Mouse (Mus musculus) forebrain, postnatal 0 days (tissue): ENCODE data around the gene Hoxb5. TPM values are rescaled to one million over a fixed set of nuclear protein-coding genes. Genes with fewer than 3 reads are reported as not detected.
A peak's percentile ranks its signal among the peaks of the same experiment; 100 is the strongest.

Experiments
- ATAC-seq: fragments of 200-750 bp; cut with Nextera tagmentation; 2 replicates; pipeline ENCODE4 v1.8.0; 2017; ENCODE audit warnings: mild to moderate bottlenecking, moderate library complexity
- DNase-seq: peaks from one replicate; pipeline ENCODE4 v3.0.0-alpha.2; 2015
- H3K27ac ChIP-seq: fragments of 300-500 bp; sonication (generic); 2 replicates; pipeline ENCODE4 v1.5.1; 2014; ENCODE audit warnings: low read depth, mild to moderate bottlenecking, antibody characterized with exemption, low read length, moderate library complexity, mixed read lengths
- H3K27me3 ChIP-seq: fragments of 300-500 bp; sonication (generic); 2 replicates; pipeline ENCODE4 v1.6.1; 2014; ENCODE audit warnings: mild to moderate bottlenecking, low read length, mixed read lengths; ENCODE audit not compliant: insufficient read depth
- H3K36me3 ChIP-seq: fragments of 300-500 bp; sonication (generic); 2 replicates; pipeline ENCODE4 v1.6.1; 2014; ENCODE audit warnings: mild to moderate bottlenecking, moderate library complexity; ENCODE audit not compliant: insufficient read depth
- H3K4me1 ChIP-seq: fragments of 300-500 bp; sonication (generic); 2 replicates; pipeline ENCODE4 v1.6.1; 2014; ENCODE audit warnings: antibody characterized with exemption; ENCODE audit not compliant: insufficient read depth
- H3K4me2 ChIP-seq: fragments of 300-500 bp; sonication (generic); 2 replicates; pipeline ENCODE4 v1.6.1; 2014; ENCODE audit warnings: low read depth, mild to moderate bottlenecking, moderate library complexity
- H3K4me3 ChIP-seq: fragments of 300-500 bp; sonication (generic); 2 replicates; pipeline ENCODE4 v1.5.1; 2014; ENCODE audit warnings: low read depth, low read length, mixed read lengths
- H3K9ac ChIP-seq: fragments of 300-500 bp; sonication (generic); 2 replicates; pipeline ENCODE4 v1.6.1; 2014; ENCODE audit warnings: mild to moderate bottlenecking
- H3K9me3 ChIP-seq: fragments of 300-500 bp; sonication (generic); 2 replicates; pipeline ENCODE4 v1.6.1; 2016; ENCODE audit warnings: low read length
- CTCF ChIP-seq: sonication (generic); IDR thresholded peaks from 2 replicates; pipeline ENCODE4 v1.5.1; 2016; ENCODE audit warnings: antibody characterized with exemption, control low read depth, low read depth
- WGBS: fragments of 180-500 bp; shearing (Covaris S2); extraction: QIAGEN DNeasy Blood & Tissue Kit; methylation state at CpG from one replicate; pipeline ENCODE4 v1.1.7; 2014; 5-methylcytosine and 5-hydroxymethylcytosine counted together
- polyA plus RNA-seq: library from polyadenylated mRNA; unstranded; fragments of >200 nt; fragmentation: Nextera tagmentation; extraction: Ambion mirVana; gene quantifications from 2 replicates; pipeline ENCODE4 v1.2.1, GENCODE M21; 2015
- total RNA-seq: library from RNA; depleted of rRNA; stranded (reverse); fragments of >200 nt; gene quantifications from 2 replicates; pipeline ENCODE4 v1.2.3, GENCODE M21; 2014

Gene Hoxb5
- total and polyA plus RNA-seq, 2 experiments from 2014 or later, result not detected

- Histone ChIP-seq H3K36me3 (no peaks in the 10 kb centered on the region), H3K9me3 (no peaks in the 10 kb centered on the region), H3K27ac (no peak overlapping the region), H3K27me3 (peaks cover 98% of the 10 kb centered on the region), H3K4me3 (no peak overlapping the region), H3K9ac (no peak overlapping the region), H3K4me2 (no peak overlapping the region), H3K4me1 (no peaks in the 10 kb centered on the region)
- TF ChIP-seq CTCF, result no peak
- under 1% methylated on average over 54 of the region's 58 CpGs for WGBS
- DNase-seq (no peak), ATAC-seq (no peak)
These were observed 30.9 kb upstream of the Hoxb5 start for GRCm38 (mm10) chr11:96272024-96272921.

DNA sequence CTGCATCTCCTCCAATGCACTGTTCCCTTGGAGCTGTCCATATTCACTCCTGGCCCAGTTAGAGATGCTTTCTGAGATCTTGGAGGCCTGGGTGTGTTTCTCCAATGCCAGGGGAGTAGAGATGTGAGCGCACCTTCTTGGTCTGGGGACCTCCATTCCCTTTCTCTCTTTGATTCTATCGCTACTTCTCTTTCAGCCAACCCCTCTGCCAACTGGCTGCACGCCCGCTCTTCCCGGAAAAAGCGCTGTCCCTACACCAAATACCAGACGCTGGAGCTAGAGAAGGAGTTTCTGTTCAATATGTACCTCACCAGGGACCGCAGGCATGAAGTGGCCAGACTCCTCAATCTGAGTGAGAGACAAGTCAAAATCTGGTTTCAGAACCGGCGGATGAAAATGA, 28.7 kb upstream of the Hoxb5 start:
- peaks cover 98% of the 10 kb centered on the region for H3K27me3 ChIP-seq
- no peak overlapping the region for H3K4me3 ChIP-seq
- H3K27ac ChIP-seq, result no peak overlapping the region
- no peak overlapping the region for H3K4me2 ChIP-seq
- no peaks in the 10 kb centered on the region for H3K4me1 ChIP-seq
- H3K36me3 ChIP-seq, result no peaks in the 10 kb centered on the region
- no peak for TF ChIP-seq CTCF
- WGBS, result 2% methylated on average over 10 of the region's 10 CpGs
- H3K9me3 ChIP-seq, result no peaks in the 10 kb centered on the region
- H3K9ac ChIP-seq, result no peak overlapping the region
- no peak for ATAC-seq
- DNase-seq, result no peak

DNA sequence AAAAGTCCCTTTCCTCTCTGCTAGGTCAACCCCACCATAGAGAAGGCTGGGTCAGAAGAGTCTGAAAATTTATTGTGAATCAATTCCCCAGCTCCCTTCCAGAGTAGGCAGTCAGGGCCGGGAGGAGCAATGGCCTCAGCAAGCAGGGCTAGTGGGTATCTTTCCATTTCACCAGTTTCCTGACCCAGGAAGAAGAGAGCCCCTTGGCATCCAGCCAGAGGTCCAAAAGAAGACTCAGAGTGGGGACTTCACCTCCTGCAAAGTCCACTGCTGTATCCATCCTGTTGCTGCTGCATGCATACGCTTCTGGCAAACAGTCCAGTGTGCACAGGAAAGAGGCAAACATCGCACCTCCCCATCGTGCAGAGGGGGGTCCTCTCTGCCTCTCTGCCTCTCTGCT, 27.2 kb upstream of the Hoxb5 start:
- H3K4me1 ChIP-seq, result no peaks in the 10 kb centered on the region
- H3K9me3 ChIP-seq, result no peaks in the 10 kb centered on the region
- H3K4me3 ChIP-seq, result no peak overlapping the region
- no peak overlapping the region for H3K9ac ChIP-seq
- DNase-seq (no peak), ATAC-seq (no peak)
- no peaks in the 10 kb centered on the region for H3K36me3 ChIP-seq
- TF ChIP-seq CTCF, result no peak
- H3K27me3 ChIP-seq, result peaks cover 96% of the 10 kb centered on the region
- WGBS, result 5% methylated on average over 4 of the region's 4 CpGs
- H3K4me2 ChIP-seq, result no peak overlapping the region
- H3K27ac ChIP-seq, result no peak overlapping the region

DNA sequence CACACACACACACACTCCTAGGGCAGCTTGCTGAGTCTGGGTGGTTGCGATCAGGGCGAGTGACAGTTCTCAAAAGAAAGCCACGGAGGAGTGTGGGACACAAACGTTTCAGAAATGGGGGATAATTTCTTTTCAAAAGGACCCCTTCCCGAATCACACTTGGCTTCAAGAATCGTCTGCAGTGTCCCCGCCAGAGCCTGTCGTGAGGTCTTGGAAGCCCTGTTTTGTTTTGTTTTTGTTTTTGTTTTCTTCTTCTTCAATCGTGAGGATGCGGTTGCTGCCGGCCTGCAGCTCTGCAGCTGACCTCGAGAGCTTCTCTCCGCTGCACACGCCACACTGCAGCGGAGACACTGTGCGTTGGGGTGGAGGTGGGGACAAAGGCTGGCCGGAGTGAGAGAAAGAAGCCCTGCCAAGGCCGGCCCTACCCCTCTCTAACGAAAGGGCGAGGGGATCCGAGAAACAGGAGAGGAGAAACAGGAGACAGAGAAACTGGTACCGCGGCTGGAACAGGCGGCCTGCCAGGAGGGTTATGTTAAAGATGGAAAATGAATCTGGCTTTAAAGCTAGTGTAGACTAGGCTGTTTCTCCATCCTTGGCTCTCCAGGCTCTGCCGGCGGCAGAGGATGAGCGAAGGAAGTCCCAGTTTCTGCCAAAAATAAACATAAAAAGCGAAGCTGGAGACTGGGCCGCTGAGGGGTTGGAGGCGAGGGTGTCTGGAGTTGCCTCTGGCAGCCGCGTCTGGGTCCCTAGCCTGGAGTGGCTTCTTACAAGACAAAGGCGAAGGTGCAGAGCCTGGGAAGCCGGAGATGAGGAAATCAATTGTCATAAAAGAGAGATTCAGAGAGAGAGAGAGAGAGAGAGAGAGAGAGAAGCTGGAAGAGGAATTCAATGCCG, 25.7 kb upstream of the Hoxb5 start:
- H3K36me3 ChIP-seq, result no peaks in the 10 kb centered on the region
- H3K27ac ChIP-seq, result no peak overlapping the region
- 3% methylated on average over 35 of the region's 35 CpGs for WGBS
- no peak overlapping the region for H3K4me3 ChIP-seq
- ATAC-seq (no peak), DNase-seq (no peak)
- no peaks in the 10 kb centered on the region for H3K4me1 ChIP-seq
- H3K9ac ChIP-seq, result no peak overlapping the region
- H3K9me3 ChIP-seq, result no peaks in the 10 kb centered on the region
- no peak overlapping the region for H3K4me2 ChIP-seq
- peaks cover 98% of the 10 kb centered on the region for H3K27me3 ChIP-seq
- no peak for TF ChIP-seq CTCF

DNA sequence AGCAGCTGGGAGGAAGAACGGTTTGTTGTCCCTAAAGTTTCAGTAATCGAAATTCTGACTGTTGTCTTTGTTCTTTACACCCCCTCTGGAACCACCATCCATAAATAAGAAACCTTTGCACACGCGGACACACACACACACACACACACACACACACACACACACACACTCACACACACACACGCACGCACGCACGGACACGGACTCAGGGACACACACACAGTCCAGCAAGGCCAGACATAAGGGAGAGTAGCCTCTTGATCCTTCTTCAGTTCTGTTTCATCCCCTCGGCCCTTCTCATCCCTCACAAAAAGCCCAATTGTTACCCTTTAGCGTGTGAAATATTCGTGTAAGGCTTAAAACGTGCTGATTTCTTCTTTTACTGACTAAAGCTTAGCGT, 24.8 kb upstream of the Hoxb5 start:
- no peaks in the 10 kb centered on the region for H3K36me3 ChIP-seq
- H3K4me2 ChIP-seq, result no peak overlapping the region
- DNase-seq (no peak), ATAC-seq (no peak)
- H3K27ac ChIP-seq, result no peak overlapping the region
- no peak overlapping the region for H3K4me3 ChIP-seq
- WGBS, result 15% methylated on average over 14 of the region's 14 CpGs
- peaks cover 98% of the 10 kb centered on the region for H3K27me3 ChIP-seq
- H3K4me1 ChIP-seq, result no peaks in the 10 kb centered on the region
- no peaks in the 10 kb centered on the region for H3K9me3 ChIP-seq
- no peak for TF ChIP-seq CTCF
- no peak overlapping the region for H3K9ac ChIP-seq

- WGBS, result under 1% methylated on average over 9 of the region's 9 CpGs
- H3K36me3 ChIP-seq, result no peaks in the 10 kb centered on the region
- no peak overlapping the region for H3K9ac ChIP-seq
- no peaks in the 10 kb centered on the region for H3K4me1 ChIP-seq
- no peak overlapping the region for H3K4me3 ChIP-seq
- peak; percentile 79 for ATAC-seq
- no peak overlapping the region for H3K4me2 ChIP-seq
- no peak overlapping the region for H3K27ac ChIP-seq
- TF ChIP-seq CTCF, result peak; percentile 91
- peak; percentile 91 for DNase-seq
- H3K9me3 ChIP-seq, result no peaks in the 10 kb centered on the region
- H3K27me3 ChIP-seq, result peaks cover 98% of the 10 kb centered on the region
These were observed 24.4 kb upstream of the Hoxb5 start for GRCm38 (mm10) chr11:96278773-96279172.
